Mouse (Mus musculus): ENCODE measurements around the gene Slc25a26. TPM values are rescaled to one million over a fixed set of nuclear protein-coding genes. Genes with fewer than 3 reads are reported as not detected.

The Slc25a26 gene
- polyA plus RNA-seq, 1 experiment from 2014 or later = 7.4 TPM

DNA sequence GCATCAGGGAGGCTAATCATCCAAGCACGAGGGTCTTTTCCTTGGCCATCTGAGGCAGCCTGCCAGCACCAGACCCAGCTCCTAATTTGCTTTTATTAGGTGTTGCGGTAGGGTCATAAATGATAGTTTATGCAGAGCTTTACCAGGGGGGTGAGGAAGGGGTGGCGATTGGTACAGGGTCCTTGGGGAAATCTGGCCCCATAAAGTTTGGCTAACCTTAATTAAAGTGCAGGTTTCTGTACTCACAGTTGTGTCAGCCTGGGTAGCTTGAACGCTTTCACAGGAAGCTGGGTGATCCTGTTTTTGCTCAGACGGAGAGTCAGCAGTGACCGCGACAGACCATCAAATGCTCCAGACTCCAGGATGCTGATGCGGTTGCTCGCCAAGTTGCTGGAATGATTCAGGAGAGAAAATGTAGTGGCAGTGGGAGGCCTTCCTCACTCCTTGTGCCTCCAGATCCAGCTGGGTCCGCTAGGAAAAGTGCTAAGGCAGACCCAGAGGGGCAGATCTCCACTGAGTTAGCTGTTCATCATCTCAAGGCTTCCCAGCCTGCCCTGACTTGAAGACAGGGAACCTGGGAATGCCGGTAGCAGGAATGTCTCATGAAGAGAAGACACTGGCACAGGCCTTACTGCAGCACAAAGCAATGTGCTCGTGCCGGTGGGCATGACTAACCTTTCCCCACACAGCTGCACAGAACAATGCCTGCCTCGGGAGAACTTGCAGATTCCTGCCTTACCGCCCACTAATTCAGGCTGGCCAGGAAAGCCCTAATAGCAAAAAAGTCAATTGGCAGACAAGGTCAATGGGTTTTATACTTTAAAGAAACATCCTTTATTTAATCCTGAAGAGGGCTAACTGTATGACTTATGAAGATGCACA is 127.8 kb downstream of the Slc25a26 start:
- Histone ChIP-seq H3K4me2 (ENCODE audit: low read depth, low read length, severe bottlenecking) (no peak overlapping the region), H3K9ac (ENCODE audit: low read length) (no peak overlapping the region), H3K4me3 (ENCODE audit: low read depth, low read length) (no peak overlapping the region), H3K27me3 (ENCODE audit: control insufficient read depth, insufficient read depth, low read length) (no peaks in the 10 kb centered on the region), H3K36me3 (ENCODE audit: control insufficient read depth, insufficient read depth, low read length) (peaks cover 14% of the 10 kb centered on the region; the same call in 1 of the 2 replicates), H3K9me3 (ENCODE audit: control insufficient read depth, low read length) (no peaks in the 10 kb centered on the region), H3K4me1 (replicated peaks; ENCODE audit: control insufficient read depth, insufficient read depth, low read length) (peaks cover 18% of the 10 kb centered on the region), H3K27ac (ENCODE audit: low read depth, low read length) (no peak overlapping the region)
- ATAC-seq (replicated peaks; ENCODE audit: low FRiP score) = no peak
- 66% methylated on average over 15 of the region's 15 CpGs for WGBS
- no peak for DNase-seq (ENCODE audit: low spot score)

DNA sequence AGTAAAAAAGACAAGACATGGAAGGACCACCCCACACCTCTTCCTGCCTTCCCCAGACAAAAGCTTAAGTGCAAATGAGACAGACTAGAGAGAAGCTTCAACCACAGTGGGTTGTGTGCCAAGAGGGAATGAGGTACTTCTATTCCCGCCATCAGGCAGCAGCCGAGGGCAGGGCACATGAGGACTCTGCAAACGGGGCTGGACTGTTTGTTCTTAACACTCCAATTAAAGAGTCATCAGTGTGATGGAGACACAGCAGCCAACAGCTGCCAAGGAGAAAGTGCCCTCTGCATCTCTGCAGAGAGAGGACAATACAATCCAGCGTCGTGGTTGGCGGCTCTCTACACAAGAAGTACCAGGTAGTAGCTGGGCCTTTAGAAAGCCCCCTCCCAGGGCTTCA is 128.7 kb downstream of the Slc25a26 start:
- ATAC-seq (replicated peaks; ENCODE audit: low FRiP score) = no peak
- Histone ChIP-seq H3K9ac (ENCODE audit: low read length) (no peak overlapping the region), H3K27me3 (ENCODE audit: control insufficient read depth, insufficient read depth, low read length) (no peaks in the 10 kb centered on the region), H3K36me3 (ENCODE audit: control insufficient read depth, insufficient read depth, low read length) (peaks cover 9% of the 10 kb centered on the region; the same call in 1 of the 2 replicates), H3K27ac (ENCODE audit: low read depth, low read length) (no peak overlapping the region), H3K4me3 (ENCODE audit: low read depth, low read length) (no peak overlapping the region), H3K4me2 (ENCODE audit: low read depth, low read length, severe bottlenecking) (no peak overlapping the region), H3K4me1 (replicated peaks; ENCODE audit: control insufficient read depth, insufficient read depth, low read length) (peaks cover 18% of the 10 kb centered on the region), H3K9me3 (ENCODE audit: control insufficient read depth, low read length) (no peaks in the 10 kb centered on the region)
- no peak for DNase-seq (ENCODE audit: low spot score)
- 69% methylated on average over 6 of the region's 6 CpGs for WGBS

DNA sequence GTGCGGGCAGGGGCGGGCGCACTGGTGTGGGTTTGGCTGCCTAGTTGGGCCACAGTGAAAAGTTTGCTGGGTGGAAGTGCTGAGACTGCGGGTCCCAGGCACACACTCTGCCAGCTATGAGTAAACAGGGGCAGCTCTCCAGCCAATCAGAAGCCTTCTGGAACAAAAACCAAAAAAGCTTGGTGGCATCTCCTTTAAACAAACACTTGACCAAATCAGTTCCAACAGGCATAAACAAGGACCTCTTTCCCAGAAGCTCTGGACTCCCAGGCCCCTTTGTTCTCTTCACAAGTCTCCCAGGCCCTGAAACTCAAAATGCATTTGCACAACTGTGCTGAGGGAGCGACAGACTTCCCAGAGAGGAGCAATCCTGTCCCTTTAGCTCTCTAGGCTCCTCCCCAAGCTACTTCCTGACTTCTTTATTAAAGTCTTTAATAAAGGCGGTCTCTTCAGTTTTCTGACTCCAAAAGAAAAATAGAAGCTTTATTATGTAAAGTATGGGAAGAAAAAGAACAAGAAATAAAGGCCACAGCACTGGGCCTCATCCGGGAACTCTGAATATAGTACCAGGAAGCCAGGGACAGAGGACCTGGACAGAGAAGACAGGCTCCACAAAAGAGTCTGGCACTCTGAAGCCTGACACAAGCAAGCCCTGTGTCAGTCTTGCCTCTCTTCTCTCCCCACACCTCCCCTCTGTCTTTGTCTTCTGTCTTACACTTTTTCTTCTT is 131.1 kb downstream of the Slc25a26 start:
- DNase-seq (ENCODE audit: low spot score) (no peak), ATAC-seq (replicated peaks; ENCODE audit: low FRiP score) (peak; percentile 64)
- H3K4me1 ChIP-seq (replicated peaks; ENCODE audit: control insufficient read depth, insufficient read depth, low read length) = peaks cover 18% of the 10 kb centered on the region
- peak overlapping the region; percentile 69 for H3K27ac ChIP-seq (ENCODE audit: low read depth, low read length)
- H3K36me3 ChIP-seq (ENCODE audit: control insufficient read depth, insufficient read depth, low read length) = peaks cover 2% of the 10 kb centered on the region; the same call in 1 of the 2 replicates
- no peak overlapping the region for H3K4me2 ChIP-seq (ENCODE audit: low read depth, low read length, severe bottlenecking)
- peak overlapping the region; percentile 21 for H3K9ac ChIP-seq (ENCODE audit: low read length)
- no peaks in the 10 kb centered on the region for H3K27me3 ChIP-seq (ENCODE audit: control insufficient read depth, insufficient read depth, low read length)
- no peaks in the 10 kb centered on the region for H3K9me3 ChIP-seq (ENCODE audit: control insufficient read depth, low read length)
- 49% methylated on average over 7 of the region's 7 CpGs for WGBS
- H3K4me3 ChIP-seq (ENCODE audit: low read depth, low read length) = no peak overlapping the region

DNA sequence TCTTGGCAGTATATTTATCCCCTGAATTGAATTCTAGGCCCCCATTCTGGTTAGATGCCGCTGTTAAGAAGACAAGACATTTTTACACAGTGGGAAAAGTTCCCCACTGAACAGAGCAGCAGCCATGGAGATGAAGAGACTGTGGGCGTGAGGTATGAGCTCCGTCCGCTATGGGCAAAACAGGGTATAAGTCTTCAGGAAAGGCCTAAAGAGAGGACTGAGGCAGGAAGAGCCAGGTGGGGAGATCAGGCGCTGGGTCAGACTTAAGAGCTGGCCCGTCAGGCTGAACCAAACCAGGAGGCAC is 131.6 kb downstream of the Slc25a26 start:
- Histone ChIP-seq H3K4me1 (replicated peaks; ENCODE audit: control insufficient read depth, insufficient read depth, low read length) (peaks cover 18% of the 10 kb centered on the region), H3K9me3 (ENCODE audit: control insufficient read depth, low read length) (no peaks in the 10 kb centered on the region), H3K36me3 (ENCODE audit: control insufficient read depth, insufficient read depth, low read length) (peaks cover 2% of the 10 kb centered on the region; the same call in 1 of the 2 replicates), H3K4me2 (ENCODE audit: low read depth, low read length, severe bottlenecking) (no peak overlapping the region), H3K9ac (ENCODE audit: low read length) (peak overlapping the region; percentile 21; the same call in 1 of the 2 replicates), H3K27me3 (ENCODE audit: control insufficient read depth, insufficient read depth, low read length) (no peaks in the 10 kb centered on the region), H3K27ac (ENCODE audit: low read depth, low read length) (peak overlapping the region; percentile 69), H3K4me3 (ENCODE audit: low read depth, low read length) (no peak overlapping the region)
- ATAC-seq (replicated peaks; ENCODE audit: low FRiP score) (no peak), DNase-seq (ENCODE audit: low spot score) (no peak)
- WGBS = 62% methylated on average over 6 of the region's 6 CpGs

DNA sequence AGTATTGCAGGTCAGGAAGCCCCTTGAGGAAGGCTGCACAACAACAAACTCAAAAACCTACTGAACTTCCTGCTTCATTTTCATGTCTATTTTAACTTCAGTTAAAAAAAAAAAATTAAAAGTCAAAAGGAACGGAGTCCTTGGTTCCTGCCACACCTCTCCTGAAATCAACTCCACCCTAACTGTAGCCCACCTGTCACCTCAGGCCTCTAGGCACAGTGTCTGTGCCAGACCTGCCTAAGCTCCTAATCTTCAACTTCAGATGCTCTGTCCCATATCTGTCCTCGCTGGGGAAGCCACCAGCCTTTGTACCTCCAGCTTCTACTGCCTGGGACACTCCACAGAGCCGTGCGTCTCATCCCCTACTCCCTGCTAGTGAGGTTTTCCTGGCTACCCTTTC is 134.1 kb downstream of the Slc25a26 start:
- Histone ChIP-seq H3K4me2 (ENCODE audit: low read depth, low read length, severe bottlenecking) (no peak overlapping the region), H3K36me3 (ENCODE audit: control insufficient read depth, insufficient read depth, low read length) (peaks cover 2% of the 10 kb centered on the region; the same call in 1 of the 2 replicates), H3K27ac (ENCODE audit: low read depth, low read length) (no peak overlapping the region), H3K27me3 (ENCODE audit: control insufficient read depth, insufficient read depth, low read length) (no peaks in the 10 kb centered on the region), H3K9ac (ENCODE audit: low read length) (no peak overlapping the region), H3K4me1 (replicated peaks; ENCODE audit: control insufficient read depth, insufficient read depth, low read length) (peaks cover 13% of the 10 kb centered on the region), H3K9me3 (ENCODE audit: control insufficient read depth, low read length) (no peaks in the 10 kb centered on the region), H3K4me3 (ENCODE audit: low read depth, low read length) (no peak overlapping the region)
- no peak for DNase-seq (ENCODE audit: low spot score)
- no peak for ATAC-seq (replicated peaks; ENCODE audit: low FRiP score)
- WGBS = 89% methylated on average over 4 of the region's 4 CpGs

DNA sequence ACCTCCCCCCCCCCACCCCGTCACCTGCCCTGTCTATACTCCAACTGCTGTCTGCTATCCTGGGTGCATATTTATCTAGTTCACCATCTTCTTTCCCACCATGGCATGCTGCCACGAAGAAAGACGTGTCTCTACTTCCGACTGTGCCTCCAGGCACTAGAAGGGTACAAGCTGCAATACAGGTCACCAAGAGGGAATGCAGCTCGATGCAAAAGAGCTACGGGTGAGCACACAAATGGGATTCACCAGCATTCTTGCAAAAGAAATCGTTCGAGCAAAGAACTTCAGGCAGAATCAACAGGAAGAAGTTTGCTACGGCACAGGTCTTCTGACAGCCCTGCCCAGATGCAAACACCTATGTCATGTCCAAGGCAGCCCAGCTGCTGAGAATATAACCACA is 134.6 kb downstream of the Slc25a26 start:
- Histone ChIP-seq H3K9ac (ENCODE audit: low read length) (no peak overlapping the region), H3K27ac (ENCODE audit: low read depth, low read length) (no peak overlapping the region), H3K4me1 (replicated peaks; ENCODE audit: control insufficient read depth, insufficient read depth, low read length) (peaks cover 13% of the 10 kb centered on the region), H3K27me3 (ENCODE audit: control insufficient read depth, insufficient read depth, low read length) (no peaks in the 10 kb centered on the region), H3K36me3 (ENCODE audit: control insufficient read depth, insufficient read depth, low read length) (peaks cover 2% of the 10 kb centered on the region; the same call in 1 of the 2 replicates), H3K4me2 (ENCODE audit: low read depth, low read length, severe bottlenecking) (no peak overlapping the region), H3K9me3 (ENCODE audit: control insufficient read depth, low read length) (no peaks in the 10 kb centered on the region), H3K4me3 (ENCODE audit: low read depth, low read length) (no peak overlapping the region)
- ATAC-seq (replicated peaks; ENCODE audit: low FRiP score) = no peak
- DNase-seq (ENCODE audit: low spot score) = no peak
- 73% methylated on average over 9 of the region's 9 CpGs for WGBS

DNA sequence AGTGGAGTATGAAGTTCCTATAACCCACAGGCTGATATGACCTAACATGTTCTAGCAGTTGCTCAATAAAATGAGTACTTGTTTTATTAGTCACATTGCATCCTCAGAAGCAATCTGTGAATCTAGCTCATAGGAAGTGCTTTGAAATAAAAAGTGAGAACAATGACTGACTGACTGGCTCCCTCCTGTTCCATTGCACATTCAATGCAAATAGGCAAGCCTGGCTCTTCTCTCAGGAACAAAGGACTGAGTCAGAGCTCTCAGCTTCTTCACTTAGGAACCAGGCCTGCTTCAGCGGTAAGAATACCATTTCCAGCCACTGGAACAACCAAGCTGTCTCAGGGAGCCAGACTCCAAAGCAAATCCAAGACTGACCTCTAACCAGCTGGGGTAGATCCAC is 135.2 kb downstream of the Slc25a26 start:
- no peak overlapping the region for H3K9ac ChIP-seq (ENCODE audit: low read length)
- ATAC-seq (replicated peaks; ENCODE audit: low FRiP score) (no peak), DNase-seq (ENCODE audit: low spot score) (no peak)
- H3K4me3 ChIP-seq (ENCODE audit: low read depth, low read length) = no peak overlapping the region
- H3K4me2 ChIP-seq (ENCODE audit: low read depth, low read length, severe bottlenecking) = no peak overlapping the region
- H3K27ac ChIP-seq (ENCODE audit: low read depth, low read length) = no peak overlapping the region
- peaks cover 13% of the 10 kb centered on the region for H3K4me1 ChIP-seq (replicated peaks; ENCODE audit: control insufficient read depth, insufficient read depth, low read length)
- no peaks in the 10 kb centered on the region for H3K27me3 ChIP-seq (ENCODE audit: control insufficient read depth, insufficient read depth, low read length)
- 50% methylated on average over 1 of the region's 1 CpGs for WGBS
- no peaks in the 10 kb centered on the region for H3K36me3 ChIP-seq (ENCODE audit: control insufficient read depth, insufficient read depth, low read length)
- H3K9me3 ChIP-seq (ENCODE audit: control insufficient read depth, low read length) = no peaks in the 10 kb centered on the region

DNA sequence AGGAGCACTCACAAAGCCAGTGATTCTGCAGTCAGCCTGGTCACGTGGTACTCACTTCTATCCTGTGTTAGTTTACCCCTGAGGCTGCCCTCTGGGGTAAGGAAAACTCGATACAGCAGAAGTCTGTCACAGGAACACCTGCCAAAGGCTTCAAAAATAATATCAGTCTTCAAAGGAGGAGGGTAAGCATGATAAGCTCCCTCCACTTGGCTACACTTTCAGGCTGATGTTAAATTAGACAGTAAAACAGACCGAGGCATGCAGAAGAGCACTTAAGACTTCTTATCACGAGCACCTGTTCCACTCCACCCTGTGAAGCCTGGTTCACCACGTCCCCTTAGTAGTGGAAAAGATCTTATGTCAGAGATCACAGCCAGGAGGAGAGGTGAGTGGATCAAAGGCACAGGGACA is 136.9 kb downstream of the Slc25a26 start:
- no peak overlapping the region for H3K4me2 ChIP-seq (ENCODE audit: low read depth, low read length, severe bottlenecking)
- H3K4me3 ChIP-seq (ENCODE audit: low read depth, low read length) = no peak overlapping the region
- H3K9me3 ChIP-seq (ENCODE audit: control insufficient read depth, low read length) = no peaks in the 10 kb centered on the region
- DNase-seq (ENCODE audit: low spot score) (no peak), ATAC-seq (replicated peaks; ENCODE audit: low FRiP score) (no peak)
- H3K9ac ChIP-seq (ENCODE audit: low read length) = no peak overlapping the region
- no peak overlapping the region; the same call in 1 of the 2 replicates for H3K27ac ChIP-seq (ENCODE audit: low read depth, low read length)
- H3K27me3 ChIP-seq (ENCODE audit: control insufficient read depth, insufficient read depth, low read length) = no peaks in the 10 kb centered on the region
- H3K4me1 ChIP-seq (replicated peaks; ENCODE audit: control insufficient read depth, insufficient read depth, low read length) = no peaks in the 10 kb centered on the region; the same call in 1 of the 2 replicates
- 74% methylated on average over 5 of the region's 5 CpGs for WGBS
- no peaks in the 10 kb centered on the region for H3K36me3 ChIP-seq (ENCODE audit: control insufficient read depth, insufficient read depth, low read length)

Measured in forebrain, embryonic 11.5 days (tissue).